Mouse (Mus musculus) urinary bladder, postnatal 36 days (tissue): ENCODE data around the gene Acin1.

Experiments
- DNase-seq, 2 experiments: peaks; one replicate each; pipeline ENCODE4 v3.0.0; 2022; ENCODE audit warnings: low spot score in 2 of 2, mixed read lengths in 1 of 2

Acin1 gene

DNA sequence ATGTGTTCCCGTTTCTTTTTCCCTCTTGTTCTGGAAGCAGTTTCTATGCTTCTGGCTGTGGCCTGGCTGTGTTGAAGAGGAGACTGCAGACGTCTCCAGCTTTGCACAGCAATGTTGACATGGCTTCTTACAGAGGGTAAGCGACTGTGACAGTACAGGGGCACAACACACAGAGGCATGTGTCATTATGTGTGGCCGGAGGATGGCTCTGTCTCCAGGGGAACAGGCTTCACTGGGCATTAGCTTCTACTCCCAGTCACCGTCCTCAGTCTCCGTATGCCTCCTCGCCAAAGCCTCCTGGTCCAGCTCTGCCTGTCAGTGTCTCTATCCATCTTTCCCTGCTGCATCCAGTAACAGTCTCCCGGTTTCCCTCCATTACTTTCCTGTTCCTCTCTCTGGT is 79.5 kb downstream of the Acin1 start:
- no peak for DNase-seq

DNA sequence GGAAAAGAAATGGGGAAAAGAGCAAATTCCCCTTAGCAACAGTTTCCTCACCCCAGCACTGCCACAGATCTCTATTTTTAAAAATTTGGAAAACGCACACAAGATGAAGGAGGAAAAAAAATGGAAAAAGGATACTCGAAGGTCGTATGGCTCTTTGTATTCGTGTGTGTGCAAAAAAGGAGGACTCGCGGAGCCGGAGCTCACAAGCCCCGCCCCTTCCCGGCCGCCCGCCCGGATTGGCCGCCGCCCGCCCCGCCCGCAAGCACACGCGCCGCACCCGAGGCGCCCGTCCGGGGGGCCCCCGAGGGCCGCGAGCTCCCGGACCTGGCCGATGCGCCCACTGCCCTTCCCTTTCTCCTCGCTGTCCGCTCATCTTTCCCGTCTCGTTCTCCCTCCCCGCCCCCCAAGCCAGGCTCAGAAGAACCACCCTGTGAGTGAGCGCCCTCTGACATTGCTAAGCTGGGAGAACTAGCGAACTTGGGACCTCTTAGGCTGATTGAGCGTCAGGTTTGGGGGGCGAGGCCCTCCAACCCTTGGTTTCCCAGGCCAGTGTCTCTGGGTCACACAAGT is 80.9 kb downstream of the Acin1 start, which contains the start of gene 4931414P19Rik:
Gene 4931414P19Rik, minus strand, starts transcription at position 242 of the 570 bp plus-strand sequence.
- peak; percentile 67 to 79 for DNase-seq

DNA sequence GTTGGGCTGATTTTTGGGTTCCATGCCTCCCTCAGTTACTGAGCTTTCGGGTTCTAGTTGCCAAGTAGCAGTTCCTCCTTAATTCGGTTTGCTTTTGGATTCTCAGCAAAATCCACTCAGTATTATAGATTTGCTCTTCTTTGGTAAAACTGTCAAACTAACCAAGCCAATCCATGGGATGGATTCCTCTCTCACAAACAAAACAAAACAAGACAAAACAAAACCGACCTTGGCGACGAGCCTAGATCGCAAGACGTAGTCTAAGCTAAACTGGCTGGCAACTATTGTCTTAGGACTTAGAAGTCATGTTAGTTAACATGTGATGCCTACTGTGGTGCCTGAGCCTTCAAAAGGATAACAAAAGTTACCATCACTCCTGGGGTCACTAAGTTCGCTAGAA is 83.0 kb downstream of the Acin1 start:
- DNase-seq: no peak

DNA sequence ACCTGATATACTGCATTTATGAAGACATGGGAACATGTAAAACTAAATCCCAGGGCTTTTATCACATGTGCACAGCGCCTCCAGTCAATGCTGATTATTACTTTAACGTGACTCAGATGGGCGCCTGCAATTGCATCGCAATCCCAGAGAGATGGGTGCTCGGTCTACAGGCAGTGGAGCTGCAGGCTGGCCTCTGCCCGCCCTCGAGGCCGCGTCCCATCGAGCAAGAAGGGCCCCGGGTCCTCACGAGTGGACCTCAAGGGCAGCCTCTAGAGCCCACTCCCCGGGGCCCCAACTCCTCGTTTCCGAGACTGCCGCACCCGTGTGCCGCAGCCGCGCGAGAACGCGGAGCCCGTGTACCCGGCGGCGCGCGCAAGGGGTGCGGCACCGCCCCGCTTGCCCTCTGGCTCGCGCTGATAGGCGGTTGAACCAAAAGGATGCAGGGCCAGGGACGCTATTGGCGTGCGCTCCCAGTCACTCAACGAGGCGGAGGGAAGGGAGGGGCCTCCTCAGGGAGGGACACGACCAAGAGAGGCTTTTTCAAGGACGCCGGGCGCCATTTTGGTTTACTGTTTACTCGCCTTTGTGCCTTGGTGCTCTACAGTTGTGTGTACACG is 83.6 kb downstream of the Acin1 start:
- peak; percentile 92 to 96 for DNase-seq

DNA sequence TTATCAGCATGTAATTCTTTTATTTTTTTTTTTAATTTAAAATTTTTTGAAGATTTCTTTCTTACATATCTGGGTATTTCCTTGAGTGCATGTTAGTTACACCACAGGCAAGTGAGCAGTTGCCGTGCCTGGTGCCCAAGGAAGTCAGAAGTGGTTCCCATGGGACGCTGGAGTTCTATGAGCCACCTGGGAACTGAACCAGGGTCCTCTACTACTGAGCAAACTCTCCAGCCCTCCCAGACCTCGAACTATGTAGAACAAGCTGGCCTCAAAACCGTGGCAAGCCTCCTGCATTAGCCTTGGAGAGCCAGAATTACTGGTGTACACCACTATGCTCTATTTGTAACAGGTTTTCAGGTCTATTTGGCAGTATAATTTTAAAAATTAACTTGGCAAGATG is 84.1 kb downstream of the Acin1 start:
- no peak for DNase-seq

DNA sequence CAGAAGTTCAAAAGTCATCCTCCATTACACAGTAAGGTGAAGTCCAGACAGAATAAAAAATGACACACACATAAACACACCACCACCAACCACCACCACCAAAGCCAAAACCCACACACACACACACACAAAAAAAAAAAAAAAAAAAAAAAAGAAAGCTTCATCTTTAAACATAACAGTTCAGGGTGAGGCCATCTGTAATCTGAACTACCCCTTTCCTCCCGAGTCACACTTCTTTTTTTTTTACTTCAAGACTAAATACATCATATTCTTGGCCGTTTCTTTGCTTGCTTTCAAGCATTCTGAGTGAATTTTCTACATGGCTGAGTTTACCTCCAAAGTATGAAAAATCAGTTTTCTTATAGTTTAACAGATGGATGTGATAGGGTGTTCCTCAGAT is 85.1 kb downstream of the Acin1 start:
- no peak for DNase-seq

DNA sequence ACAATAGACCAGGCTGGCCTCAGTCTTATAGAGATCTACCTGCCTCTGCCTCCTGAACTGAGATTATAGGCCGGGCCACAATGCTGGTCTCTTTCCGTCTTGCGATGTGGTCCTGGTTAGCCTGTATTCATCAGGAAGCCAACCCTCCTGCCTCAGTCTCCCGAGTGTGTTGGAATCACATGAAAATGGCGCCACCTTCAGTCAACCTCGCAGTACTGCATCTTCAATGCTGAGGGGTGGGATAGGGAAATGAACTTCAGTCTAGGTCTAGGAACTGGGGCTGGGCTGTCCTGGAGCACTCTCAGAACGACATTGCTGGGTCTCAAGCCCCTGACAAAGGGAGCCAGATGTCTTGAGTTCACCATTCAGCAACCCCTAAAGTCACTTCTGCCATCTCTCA is 89.6 kb downstream of the Acin1 start:
- no peak for DNase-seq

DNA sequence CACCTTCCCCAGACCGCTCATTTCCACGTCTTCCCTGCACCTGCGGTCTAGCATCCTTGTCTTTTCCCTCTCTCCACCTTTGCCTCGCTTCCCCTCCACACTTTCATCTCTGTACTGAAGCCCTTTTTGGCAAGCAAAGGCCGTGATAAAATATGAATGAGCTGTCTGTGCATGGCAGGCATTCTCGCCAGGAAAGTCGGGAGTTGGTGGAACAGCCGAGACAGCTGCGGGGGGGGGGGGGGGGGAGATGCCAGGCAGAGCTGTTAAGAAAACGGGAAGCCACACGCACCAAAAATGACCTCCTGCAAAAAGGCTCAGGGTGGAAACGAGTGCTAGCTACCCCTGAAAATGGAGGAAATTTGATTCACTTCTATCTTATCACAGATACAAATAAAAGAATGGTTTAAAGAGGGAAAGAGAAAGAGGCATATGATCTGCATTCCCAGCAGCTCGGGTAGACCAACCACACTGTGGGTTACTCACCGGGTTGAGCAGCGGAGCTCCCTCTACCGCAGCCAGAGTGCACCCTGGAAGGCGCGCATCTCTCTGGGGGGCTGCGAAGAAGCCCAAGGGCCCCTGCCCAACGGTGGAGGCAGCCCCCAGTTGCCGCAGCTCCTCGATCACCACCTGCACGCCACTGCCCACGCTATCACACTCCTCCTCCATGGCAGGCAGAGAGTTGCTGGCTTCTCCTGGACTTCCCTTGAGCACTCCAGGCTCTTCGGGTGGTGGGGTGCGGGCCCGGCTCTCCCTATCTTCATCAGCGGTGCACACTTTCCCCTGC is 91.9 kb downstream of the Acin1 start:
- DNase-seq: no peak

DNA sequence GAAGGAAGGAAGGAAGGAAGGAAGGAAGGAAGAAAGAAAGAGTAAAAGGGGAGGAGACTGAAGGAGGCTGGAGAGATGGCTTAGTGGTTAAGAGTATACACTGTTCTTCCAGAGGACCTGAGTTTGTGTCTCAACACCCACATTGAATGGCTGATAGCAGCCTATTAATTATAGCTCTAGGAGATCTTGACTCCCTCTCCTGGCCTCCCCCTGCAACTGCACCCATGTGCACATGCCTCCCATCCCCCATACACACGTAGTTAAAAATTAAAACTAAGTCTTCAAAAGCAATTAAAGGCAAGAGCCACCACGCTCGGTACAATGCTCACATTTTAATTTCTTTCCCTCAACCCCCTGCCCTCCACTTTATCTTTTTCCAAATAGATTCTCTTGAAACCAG is 92.7 kb downstream of the Acin1 start:
- DNase-seq: no peak

DNA sequence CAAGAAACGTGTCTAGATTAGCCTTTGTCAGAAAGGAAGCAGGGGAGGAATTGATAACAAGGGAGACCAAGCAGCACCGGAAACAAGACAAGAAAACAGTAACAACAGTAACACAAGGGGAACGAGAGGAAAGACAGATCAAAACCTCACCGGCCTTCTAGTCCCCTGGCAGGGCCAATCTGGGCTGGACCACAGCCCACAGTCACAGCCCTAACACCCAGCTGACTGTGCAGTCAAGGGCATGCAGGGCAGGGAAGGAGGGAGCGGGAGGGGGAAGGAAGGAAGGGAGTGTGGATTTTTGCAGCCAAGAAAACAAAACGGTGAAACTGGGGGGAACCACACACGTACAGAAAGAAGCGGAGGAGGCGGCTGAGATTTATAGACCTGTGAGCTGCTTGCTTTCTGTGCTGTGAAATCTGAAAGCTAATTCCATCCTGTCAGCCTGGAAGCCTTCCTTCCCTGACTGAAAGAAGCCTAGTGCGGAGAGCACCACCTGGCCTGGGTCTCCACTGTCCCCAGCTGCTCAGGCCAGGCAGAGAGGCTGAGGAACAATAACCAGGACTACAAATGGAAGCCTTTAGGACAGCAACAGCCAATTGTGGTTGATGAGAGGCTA is 94.3 kb downstream of the Acin1 start:
- no peak for DNase-seq
